Mouse (Mus musculus) telencephalon, adult 2 months (tissue): ENCODE results near the gene Trim50.
A peak's percentile ranks its signal among the peaks of the same experiment; 100 is the strongest.
"Not testable (repeated sequence)": the region's sequence is repeated elsewhere in the genome, so short reads cannot be mapped to it uniquely, and the experiment has no call there.

ENCODE experiments used
- DNase-seq: peaks from one replicate; pipeline ENCODE4 v3.0.0-alpha.2; 2011; ENCODE audit warnings: low read depth, low spot score

Trim50 gene

DNA sequence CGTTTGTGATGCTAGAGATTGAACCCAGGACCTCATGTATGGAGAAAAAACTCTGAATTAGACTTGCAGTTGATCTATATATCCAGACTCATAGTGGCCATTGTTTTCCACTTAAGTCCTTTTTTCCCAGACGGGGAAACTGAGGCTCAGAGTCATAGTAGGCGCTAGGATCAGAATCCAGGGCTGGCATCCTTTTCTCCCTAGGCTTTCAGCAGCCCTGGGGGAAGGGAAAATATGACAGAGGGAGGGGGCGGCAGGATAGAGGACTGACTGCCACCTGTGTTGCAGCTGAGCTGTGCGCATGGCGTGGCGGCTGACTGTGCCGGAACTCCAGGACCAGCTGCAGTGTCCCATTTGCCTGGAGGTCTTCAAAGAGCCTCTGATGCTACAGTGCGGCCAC, at the start of gene Trim50:
Gene Trim50, plus strand, starts transcription at position 301 of the 400 bp plus-strand sequence.
- DNase-seq = no peak

DNA sequence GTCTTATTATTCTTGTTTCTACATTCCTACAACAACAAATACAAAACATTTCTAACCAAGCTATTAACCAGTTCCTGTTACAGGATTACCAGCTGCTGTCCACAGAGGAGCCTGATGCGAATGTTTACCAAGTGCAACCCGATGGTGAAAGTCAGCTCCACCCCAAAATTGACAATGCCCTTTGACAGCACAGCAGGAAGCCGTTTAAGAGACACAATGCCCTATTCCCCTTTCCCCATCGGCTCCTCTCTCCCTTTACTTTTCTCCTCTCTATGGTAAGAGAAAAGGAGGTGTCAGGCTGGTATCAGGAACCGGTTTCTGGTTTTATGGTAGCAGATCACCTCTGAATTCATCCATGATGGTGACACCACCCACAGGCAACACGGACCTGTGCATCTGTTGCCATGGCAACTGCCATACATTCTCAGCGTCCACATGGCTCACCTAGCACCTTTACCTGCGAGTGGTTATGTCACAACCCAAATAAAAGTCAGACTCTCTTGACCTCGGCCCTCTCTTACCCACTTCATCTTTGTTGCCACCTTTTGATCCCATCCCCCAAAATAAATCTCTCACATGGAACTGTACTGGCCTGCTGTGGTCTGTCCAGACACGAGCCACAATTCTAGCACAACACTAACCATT, 46.7 kb upstream of the Trim50 start:
- DNase-seq = no peak

GRCm38 (mm10) chr5:135316177-135316576, 36.9 kb upstream of the Trim50 start:
- no peak for DNase-seq

DNA sequence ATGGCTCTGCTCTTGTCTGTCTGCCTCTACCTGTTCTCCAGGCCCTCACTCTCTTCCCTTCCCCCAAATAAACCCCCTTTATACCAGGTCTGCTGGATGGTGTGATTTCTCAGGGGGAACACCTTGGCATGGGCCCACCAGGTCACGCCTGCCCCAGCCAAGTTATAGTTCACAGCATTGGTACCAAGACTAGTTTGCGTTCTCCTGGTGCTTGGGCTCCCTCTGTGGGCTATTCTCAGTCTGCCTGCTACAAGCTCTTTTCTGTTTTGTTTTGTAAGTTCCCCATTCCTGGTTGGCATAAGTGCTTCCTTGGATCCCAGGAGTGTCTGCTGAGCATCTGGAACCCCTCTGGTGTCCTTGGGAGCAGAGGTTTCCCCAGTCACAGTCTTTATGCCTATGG, 33.2 kb upstream of the Trim50 start:
- no peak for DNase-seq

GRCm38 (mm10) chr5:135322197-135322596, 30.9 kb upstream of the Trim50 start:
- no peak for DNase-seq

DNA sequence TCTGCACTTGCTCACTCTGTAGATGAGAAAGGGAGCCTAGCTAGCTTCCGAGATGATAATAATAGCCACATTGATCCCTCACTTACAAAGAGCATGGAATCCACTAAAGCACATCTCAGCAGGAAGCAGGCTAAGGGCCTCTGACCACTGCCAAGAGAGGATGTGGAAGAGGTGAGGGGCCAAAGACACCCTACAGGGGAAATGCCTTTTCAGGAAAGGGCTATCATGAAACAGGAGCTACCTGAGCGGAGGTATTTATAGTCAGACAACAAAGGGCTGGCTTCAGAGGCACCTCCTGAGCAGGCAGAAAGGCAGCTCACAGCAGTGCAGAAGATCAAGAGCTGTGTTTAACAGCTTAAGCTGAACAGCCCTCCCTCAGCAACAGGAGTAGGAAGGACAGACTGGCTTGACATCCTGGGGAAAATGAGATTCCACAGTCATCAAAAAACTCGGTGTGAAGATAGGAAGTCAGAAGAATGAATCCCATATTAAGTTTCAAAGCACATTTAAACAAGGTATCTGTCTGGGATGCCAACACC, 26.9 kb upstream of the Trim50 start:
- peak; percentile 16 for DNase-seq

GRCm38 (mm10) chr5:135329471-135329870, 23.6 kb upstream of the Trim50 start:
- DNase-seq = no peak

DNA sequence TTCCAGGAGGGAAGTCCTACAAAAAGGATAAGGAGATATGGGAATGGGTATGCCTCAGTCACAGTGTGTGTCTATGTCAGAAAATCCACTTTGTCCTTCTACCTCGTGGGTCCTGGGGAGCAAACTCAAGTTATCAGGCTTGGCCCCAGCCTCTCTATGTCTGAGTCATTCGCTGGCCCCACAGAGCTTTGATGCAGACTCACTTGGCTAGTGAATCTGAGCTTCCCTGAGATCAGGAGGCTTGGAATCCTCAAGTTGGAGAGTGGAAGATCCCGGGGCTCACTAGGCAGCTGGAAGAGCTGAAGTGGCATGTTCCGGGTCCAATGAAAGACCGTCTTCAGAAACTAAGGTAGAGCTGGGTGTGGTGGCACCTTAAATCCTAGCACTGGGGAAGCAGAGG, 22.9 kb upstream of the Trim50 start:
- no peak for DNase-seq

DNA sequence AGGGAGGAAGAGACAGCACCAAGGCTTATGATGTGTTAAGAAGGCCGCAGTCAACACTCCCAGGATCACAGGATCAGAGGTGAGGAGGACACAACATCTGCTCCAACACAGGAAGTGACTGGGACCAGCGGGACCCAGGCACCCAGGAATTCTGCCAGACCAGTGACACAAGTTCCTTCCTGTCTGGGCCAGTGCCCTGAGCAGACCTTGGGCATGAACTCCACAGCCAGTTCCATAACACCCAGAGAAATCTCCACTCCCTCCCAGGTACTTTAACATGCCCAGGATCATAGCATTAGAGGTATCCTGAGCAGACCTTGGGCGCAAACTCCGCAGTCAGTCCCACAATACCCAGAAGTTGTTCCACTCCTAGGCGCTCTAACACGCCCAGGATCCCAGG, 21.9 kb upstream of the Trim50 start:
- no peak for DNase-seq

GRCm38 (mm10) chr5:135337575-135337974, 15.5 kb upstream of the Trim50 start:
- no peak for DNase-seq

DNA sequence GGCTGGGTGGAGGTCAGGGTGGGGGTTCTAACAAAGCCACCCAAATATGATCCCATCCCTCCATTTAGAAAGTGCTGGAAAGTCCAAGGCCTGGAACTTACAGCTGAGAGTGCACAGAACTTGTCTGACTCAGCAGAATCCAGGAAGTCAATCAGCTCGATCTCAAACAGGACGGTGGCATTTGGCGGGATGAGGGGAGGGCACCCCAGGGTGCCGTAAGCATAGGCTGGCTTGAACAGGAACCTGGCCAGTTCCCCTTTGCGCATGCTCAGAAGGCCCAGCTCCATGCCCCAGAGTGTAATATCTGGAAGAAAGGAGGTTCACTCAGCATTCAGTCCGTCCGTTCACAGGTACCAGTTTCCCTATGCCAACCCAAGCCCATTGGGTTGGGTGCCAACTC, 7.1 kb upstream of the Trim50 start:
- DNase-seq = no peak

DNA sequence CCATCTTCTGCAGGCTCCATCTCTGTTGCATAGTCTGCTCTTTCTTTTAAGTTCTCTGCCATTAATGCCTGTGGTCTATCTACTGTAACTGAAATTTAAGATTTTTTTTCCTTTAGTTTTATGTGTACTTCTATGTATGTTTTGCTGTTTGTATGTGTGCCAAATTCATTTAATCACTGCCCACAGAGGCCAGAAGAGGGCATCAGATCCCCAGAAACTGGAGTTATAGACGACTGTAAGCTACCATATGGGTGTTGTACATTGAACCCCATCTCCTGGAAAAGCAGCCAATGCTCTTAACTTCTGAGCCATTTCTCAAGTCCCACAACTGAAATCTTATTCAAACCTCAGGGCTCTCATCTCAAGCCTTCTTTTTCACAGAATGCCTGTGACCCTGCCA, 6.7 kb upstream of the Trim50 start:
- no peak for DNase-seq

- no peak for DNase-seq
These were observed 5.5 kb upstream of the Trim50 start for GRCm38 (mm10) chr5:135347511-135348011.

GRCm38 (mm10) chr5:135349862-135350261, 3.2 kb upstream of the Trim50 start, which contains the start of gene Fkbp6:
Gene Fkbp6 (minus strand): TSS chr5:135350044.
- DNase-seq = no peak

GRCm38 (mm10) chr5:135351606-135352005, 1.5 kb upstream of the Trim50 start:
- no peak for DNase-seq

- no peak for DNase-seq
These were observed 469 bp downstream of the Trim50 start for GRCm38 (mm10) chr5:135353564-135353963.

DNA sequence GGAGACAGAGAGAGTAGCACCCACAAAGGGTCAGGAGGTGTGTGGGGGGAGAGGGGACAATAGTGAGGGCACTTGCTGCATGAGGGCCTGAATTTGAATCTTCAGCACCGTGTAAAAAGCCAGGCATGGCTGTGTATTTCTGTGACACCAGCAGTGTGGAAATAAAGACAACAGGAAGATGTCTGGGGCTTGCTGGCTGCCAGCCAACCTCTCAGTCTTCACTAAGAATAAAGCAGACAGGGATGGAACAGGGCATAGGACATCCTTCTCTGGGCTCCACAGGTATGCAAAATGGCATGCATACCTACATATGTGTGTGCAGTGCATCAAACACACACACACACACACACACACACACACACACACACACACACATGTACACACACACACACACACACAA, 3.0 kb downstream of the Trim50 start:
- DNase-seq = no peak

DNA sequence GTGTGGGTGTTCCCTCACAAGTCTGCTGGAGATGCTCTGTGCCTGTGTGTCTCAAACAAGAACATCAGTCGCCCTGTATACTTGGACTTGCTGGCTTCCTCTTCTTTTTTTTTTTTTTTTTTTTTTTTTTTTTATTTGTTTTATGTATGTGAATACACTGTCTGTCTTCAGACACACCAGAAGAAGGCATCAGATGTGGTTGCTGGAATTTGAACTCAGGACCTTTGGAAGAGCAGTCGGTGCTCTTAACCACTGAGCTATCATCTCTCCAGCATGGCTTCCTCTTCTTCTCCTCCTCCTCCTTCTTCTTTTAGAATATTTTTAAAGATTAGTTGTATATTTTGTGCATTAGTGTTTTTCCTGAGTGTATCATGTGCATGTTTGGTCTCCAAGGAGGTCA, 4.5 kb downstream of the Trim50 start:
- no peak for DNase-seq

DNA sequence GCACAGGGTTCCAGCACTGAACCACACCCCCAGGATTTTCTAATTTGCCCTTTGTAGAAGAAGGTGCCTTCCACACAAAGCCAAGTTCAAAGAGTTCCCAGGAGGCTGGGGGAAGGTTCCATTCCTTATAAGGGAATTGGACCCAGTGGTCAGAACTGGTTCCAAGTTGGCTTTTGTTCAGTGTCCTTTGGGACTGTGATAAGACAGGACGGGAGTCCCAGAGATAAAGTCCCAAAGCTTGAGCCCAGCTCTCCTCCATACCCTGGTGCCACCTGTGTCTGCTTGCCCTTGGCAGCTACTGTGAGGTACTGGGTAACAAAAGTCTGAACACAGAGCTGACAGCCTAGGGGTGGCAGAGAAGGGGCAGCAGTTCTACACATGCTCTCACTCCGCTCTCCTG, 6.7 kb downstream of the Trim50 start:
- DNase-seq = no peak

- DNase-seq = no peak
These were observed 9.5 kb downstream of the Trim50 start for GRCm38 (mm10) chr5:135362572-135362971.

GRCm38 (mm10) chr5:135363540-135363939, 10.4 kb downstream of the Trim50 start:
- no peak for DNase-seq

- no peak for DNase-seq
These were observed 14.7 kb downstream of the Trim50 start for GRCm38 (mm10) chr5:135367841-135368240.

DNA sequence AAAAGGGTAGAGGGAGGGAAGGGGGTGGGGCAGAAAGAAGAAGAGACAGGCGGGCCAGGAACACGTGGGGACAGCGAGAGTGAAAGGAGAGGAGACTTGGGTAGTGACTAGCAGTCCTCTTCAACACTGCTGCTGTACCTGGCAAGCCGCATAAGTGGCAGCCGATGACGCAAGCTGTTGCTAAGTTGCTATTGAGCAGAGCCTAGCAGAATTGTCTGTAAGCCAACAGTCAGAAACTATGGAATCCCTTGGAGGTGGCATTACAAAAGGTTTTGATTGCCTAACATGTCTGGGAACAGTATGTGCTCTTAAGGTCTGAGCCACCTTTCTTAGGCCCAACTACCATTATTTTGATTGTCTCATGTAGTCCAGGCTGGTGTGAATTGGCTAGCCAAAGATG, 15.2 kb downstream of the Trim50 start:
- DNase-seq = no peak

DNA sequence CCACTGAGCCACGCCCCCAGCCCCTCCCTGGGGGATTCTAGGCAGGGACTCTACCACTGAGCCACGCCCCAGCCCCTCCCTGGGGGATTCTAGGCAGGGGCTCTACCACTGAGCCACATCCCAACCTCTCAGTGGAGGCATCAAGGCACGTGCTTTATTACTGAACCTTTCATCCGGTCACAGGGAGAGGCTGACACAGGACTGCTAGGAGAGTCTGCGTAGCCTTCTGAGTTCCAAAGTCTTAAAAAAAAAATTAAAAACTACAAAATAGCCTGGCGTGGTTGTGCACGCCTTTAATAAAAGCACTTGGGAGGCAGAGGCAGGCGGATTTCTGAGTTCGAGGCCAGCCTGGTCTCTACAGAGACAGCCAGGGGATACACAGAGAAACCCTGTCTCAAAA, 16.1 kb downstream of the Trim50 start:
- not testable (repeated sequence) for DNase-seq
